Mouse (Mus musculus) adrenal gland (tissue): ENCODE results near the gene 1500009C09Rik.
"Not testable (repeated sequence)": the region's sequence is repeated elsewhere in the genome, so short reads cannot be mapped to it uniquely, and the experiment has no call there.

Experiments used
- intact Hi-C: fragments of 180-260 bp; cut with DNase I; formaldehyde crosslinking; loops from one replicate; pipeline ENCODE4 v1.15.1; 2025

The 1500009C09Rik gene

GRCm38 (mm10) chr15:82218778-82219666 is 33.2 kb upstream of the 1500009C09Rik start:
- intact Hi-C loops, result no loop called here

DNA sequence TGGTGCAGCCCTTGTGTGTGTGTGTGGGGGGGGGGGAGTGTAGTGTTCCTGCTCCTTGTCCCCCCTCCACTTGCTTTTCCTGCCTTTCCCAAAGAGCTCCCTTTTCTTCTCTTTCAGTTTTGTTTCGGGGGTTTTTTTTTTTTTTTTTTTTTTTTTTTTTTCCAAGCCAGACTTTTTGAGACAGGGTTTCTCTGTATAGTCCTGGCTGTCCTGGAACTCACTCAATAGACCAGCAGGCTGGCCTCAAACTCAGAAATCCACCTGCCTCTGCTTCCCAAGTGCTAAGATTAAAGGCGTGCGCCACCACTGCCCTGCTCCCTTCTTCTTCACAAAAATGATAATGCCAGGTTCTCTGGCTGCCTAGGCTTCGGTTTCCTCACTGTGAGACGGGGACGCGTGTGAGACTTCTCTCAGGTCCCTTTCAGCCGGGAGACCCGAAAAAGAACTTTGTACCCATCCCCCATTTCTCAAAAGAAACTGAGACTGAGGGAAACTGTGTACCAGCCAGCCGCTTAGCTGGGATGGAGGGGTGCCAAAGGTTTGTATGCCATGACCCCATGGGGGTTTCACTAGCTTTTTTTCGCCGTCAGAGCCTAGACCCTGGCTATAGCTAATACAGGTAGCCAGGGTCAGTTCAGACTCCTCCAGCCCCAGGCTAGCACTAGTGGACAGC is 32.1 kb upstream of the 1500009C09Rik start:
- intact Hi-C loops, result no loop called here

GRCm38 (mm10) chr15:82221104-82221860 is 30.9 kb upstream of the 1500009C09Rik start:
- intact Hi-C loops, result no loop called here

GRCm38 (mm10) chr15:82223251-82223650 is 28.9 kb upstream of the 1500009C09Rik start:
- intact Hi-C loops, result no loop called here

DNA sequence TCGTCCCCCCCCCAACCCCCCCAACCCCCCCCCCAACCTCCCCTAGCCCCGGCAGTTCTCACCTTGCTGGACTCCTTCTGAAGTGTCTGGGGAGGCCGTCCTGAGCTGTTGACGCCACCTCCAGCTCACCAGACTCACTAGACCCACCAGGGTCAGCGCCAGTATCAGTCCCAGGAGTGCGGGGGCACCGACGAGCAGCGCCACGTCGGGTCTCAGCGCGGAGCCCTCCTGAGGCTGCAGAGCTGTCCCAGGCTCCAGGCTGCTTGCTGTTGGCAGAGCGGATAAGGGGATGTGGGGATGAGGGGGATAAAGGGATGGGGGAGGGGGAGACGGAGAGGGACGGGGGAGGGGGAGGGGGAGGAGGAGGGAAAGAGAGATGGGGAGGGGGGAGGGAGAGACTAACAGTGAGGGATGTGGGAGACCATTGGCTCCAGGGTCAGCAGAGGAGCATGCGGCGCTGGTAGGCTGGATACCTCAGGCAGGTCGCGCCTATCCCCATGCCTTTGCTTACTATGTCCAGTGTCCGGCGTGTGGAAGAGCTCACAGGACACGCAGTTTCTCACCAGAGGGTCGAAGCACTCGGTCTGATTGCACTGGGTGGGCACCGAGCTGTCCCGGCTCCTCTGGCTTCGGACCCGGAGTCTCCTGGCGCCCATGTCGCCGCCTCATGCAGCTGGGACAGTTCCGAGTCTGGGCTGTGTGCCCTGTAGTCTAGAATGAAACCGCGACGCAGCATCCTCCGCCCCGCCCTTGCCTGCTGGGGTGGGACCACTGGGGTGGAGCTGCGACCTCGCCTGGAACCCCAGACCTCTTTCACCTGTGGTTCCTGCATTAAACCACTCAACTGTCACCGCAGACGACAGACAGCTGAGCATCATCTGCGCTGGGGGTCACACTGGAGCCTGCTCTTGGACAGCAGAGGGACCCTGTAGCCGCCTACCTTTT is 28.3 kb upstream of the 1500009C09Rik start, which contains the start of gene Tnfrsf13c:
Tnfrsf13c (minus strand) TSS at position 713 of the 945 bp plus-strand sequence.
- intact Hi-C loops, result no loop called here

- intact Hi-C loops, result no loop called here
These were observed 27.5 kb upstream of the 1500009C09Rik start for GRCm38 (mm10) chr15:82224602-82225215.

DNA sequence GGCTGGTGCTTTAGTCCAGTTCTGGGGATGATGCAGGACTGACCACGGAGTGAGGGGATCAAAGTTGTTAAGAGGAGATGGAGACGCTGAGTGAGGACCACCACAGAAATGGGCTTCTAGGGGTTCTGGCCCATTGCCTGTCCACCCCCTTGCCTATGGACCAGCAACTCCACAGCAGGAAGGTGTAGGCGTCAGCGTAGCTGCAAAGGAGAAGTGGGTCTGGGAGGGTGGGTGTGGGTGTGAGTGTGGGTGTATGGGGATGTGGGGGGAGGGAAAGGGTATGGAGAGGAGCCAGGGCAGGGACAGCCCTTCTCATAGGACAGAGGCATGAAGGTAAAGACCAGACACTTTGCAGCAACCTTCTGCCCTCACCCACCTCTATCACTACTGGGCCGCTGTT is 26.4 kb upstream of the 1500009C09Rik start:
- intact Hi-C loops, result no loop called here

DNA sequence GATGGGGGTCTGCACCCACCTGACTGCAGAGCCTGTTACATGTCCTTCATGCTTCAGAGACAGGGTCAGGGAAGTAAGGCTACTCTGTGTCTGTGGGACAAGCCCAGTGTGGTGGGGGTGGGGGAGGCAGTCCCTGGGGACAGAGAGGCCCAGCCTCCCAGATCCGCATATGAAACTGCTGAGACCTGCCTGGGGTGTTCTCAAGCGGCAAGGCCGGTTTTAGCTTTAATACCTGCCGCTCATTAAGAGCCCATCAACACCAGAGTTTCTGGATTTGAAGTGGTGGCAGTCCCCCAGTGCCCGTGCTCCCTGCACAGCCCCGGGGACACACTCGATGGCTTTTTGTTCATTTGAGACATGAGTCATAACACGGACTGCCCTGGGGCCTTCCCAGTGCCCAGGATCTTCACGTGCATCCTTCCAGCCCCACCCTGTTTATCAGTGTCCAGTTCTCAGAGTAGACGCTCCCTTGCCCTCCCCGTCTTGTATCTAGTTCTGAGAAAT is 22.6 kb upstream of the 1500009C09Rik start:
- intact Hi-C loops, result no loop called here

- intact Hi-C loops, result no loop called here
These were observed 22.0 kb upstream of the 1500009C09Rik start for GRCm38 (mm10) chr15:82230098-82230611.

DNA sequence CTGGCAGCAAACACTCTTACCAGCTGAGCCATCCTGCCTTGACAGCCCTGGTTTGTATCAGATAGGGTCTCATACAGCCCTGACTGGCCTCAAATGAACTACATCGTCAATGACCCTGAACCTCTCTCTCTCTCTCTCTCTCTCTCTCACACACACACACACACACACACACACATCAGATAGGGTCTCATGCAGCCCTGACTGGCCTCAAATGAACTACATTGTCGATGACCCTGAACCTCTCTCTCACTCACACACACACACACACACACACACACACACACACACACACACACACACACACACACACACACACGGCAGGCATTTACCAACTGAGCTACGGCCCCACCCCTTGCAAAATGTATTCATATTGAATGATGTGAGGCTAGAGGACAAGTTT is 21.1 kb upstream of the 1500009C09Rik start:
- intact Hi-C loops, result no loop called here

- intact Hi-C loops, result no loop called here
These were observed 20.4 kb upstream of the 1500009C09Rik start for GRCm38 (mm10) chr15:82231591-82232378.

GRCm38 (mm10) chr15:82232651-82233050 is 19.5 kb upstream of the 1500009C09Rik start:
- intact Hi-C loops, result no loop called here

- intact Hi-C loops, result loop anchor here (1.0 kb wide), 2 partner anchors 97 to 170 kb away; no protein-coding TSS in a partner anchor
These were observed 16.5 kb upstream of the 1500009C09Rik start for GRCm38 (mm10) chr15:82235661-82236060.

- intact Hi-C loops, result loop anchor here (1.0 kb wide), 2 partner anchors 98 to 171 kb away; no protein-coding TSS in a partner anchor
These were observed 15.6 kb upstream of the 1500009C09Rik start for GRCm38 (mm10) chr15:82236565-82236964.

DNA sequence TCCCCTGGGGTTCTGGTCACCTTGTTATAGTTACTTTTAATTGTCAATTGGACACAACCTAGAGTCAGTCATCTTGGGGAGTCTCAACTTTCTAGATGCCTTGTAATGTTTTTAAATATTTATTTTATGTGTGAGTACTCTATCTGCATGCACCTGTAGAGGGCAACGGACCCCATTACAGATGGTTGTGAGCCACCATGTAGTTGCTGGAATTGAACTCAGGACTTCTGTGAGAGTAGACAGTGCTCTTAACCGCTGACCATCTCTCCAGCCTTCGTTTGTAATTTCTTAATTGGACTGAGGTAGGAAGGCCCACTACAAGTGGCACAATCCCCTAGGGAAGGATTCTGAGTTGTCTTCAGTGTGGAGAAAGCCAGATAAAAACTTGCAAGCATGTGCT is 8.9 kb upstream of the 1500009C09Rik start:
- intact Hi-C loops, result no loop called here

GRCm38 (mm10) chr15:82243742-82244114 is 8.5 kb upstream of the 1500009C09Rik start:
- intact Hi-C loops, result no loop called here

DNA sequence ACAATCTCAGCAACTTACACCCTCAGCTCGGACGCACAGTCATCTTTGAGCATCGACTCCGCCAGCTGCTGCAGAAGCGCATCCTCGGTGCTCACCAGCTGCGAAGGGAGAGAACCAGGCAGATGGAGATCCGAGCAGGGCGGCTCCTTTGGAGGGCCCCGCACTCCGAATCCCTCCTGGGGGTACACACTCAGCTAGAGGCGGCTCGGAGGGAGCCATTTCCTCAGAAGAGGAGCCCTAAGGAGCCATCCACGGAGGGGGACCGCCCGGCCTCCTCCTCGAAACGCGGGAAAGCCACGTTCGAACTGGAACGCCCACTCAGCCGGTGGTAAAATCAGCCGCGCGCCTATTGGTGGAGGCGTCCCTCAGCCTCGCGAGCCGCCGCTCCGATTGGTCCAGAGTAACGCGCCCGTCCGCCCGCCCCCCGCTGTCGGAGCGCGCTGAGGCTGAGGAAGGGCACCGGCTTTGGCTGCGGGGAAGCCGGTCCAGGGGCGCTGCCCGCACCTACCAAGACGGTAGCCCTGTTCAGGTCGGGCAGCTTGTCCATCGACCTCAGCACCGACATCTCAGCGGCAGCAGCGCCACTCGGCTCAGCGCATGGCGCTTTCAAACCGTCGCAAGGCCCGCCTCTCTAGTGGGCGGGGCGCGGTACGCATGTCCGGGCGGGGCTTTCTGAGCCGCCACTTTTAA is 7.9 kb upstream of the 1500009C09Rik start, which contains the start of gene Cenpm:
Cenpm (minus strand) TSS at position 634 of the 690 bp plus-strand sequence.
- intact Hi-C loops, result no loop called here

DNA sequence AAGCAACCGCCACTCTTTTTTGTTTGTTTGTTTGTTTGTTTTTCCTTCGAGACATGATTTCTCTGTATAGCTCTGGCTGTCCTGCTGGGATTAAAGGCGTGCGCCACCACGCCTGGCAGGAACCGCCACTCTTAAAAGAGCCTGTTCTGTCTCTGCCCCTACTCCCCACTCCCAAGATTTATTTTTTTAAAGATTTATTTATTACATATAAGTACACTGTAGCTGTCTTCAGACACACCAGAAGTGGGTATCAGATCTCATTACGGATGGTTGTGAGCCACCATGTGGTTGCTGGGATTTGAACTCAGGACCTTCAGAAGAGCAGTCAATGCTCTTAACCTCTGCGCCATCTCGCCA is 7.4 kb upstream of the 1500009C09Rik start:
- intact Hi-C loops, result not testable (repeated sequence)
